Mouse (Mus musculus) T-helper 2 cell (primary cell): ENCODE results near the gene Mif4gd.

Source experiments
- in situ Hi-C: fragments of 300-600 bp; cut with MboI, MseI; formaldehyde crosslinking; loops from one replicate; pipeline ENCODE4 v1.15.1; 2025; ENCODE audit warnings: high pct_unique_total_duplicates

Gene Mif4gd

DNA sequence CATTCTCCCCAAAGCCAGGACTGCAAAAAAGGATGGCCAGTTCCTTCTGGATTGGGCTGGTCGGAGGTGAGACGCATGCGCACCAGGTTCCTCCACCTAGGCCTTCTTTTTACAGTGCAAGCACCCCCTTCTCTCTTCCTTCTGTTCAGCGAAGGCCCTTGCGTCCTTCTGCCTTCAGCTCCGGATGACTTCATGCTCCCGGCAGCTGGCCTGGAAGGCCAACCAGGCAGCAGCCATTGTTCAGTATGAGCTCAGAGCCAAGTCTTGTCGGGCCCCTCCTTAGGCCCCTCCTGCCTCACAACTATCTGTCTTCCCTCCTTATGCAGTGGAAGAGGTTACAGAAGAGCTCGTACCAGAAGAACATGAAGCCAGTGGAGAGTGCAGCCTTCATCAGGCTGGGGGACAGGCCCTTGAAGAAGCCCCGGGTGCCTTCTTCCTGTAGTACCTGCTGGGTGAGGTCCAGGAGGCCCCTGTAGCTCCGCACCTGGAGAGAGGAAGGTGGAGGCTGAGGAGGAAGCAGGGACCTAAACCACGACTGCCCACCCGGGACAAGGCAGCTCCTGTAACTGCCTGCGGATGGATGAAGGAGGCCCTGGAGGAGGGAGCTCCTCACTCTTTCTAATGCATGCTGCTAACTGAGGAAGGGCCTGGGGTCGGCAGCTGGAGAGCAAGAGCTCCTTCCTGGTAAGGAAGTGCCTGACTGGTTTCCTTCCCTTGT, 2.5 kb upstream of the Mif4gd start:
- in situ Hi-C loops, result no loop called here

DNA sequence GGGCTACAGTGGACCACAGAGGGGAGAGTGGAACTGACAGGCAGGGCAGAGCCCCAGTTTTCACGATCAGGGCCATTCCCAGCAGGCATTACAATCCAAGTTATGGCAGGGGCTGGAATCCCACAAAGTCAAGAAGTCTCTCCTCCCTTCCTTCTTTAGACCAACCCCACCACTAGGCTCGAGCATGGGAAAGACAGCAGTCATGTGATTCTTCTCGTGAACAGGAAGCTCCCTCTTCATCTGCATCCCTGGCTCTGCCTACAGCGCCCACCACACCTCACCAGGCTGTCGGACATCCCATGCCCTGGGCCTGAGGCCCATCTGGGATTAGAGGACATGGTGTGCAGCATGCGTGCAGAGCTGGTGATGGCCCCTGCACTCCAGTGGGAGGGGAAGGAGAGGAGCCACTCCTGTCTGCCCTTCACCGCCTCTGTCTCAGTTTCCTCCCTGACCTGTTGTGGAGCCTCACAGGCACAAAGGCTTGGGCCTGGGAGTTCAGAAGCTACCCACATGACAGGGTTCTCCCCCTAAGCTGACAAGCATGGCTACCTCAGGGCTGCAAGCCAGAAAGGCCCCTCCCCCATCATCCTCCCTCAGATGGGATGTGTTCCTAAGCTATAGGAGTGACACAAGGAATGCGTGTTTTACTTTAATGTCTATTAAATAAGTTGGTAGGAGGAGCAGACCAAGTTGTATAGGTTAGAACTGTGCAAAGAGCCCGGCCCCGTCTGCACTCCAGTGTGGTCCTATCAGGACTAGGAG, 1.8 kb upstream of the Mif4gd start:
- in situ Hi-C loops, result no loop called here

DNA sequence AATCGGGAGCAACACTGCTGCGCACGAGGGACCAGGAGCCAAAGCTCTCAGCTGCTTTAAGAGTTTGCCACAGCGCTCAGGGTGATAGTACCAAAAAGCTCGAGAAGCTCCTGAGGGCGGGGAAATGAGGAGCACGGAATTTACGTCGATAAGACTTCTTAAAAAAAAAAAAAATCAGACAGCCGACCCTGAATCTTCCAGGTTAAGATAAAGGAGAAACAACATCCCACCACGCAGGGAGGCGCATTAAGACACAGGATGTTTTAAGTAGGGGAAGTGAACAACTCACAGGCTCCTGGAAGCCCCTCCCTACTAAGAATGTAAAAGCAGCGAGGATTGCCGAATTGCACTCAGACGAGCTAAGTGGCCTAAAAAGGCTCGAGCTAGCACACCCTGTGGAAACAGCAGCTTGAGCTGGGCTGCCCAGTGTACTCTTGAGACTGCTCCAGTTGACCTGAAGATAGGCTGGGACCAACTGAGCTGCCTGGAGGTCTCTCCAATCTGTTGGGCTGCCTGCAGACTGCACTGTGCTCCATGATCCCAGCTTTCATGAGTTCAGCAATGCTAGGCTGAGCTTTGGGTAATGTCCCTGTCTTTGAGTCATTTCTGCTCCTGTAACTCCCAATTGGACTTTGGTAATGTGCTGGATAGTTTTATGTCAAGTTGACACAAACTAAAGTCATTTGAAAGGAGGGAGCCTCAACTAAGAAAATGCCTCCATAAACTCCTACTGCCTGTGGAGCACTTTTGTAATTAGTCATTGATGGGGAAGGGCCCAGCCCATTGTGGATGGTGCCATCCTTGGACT, 573 bp upstream of the Mif4gd start:
- in situ Hi-C loops, result no loop called here

GRCm38 (mm10) chr11:115612059-115612409, 735 bp downstream of the Mif4gd start:
- in situ Hi-C loops, result no loop called here

DNA sequence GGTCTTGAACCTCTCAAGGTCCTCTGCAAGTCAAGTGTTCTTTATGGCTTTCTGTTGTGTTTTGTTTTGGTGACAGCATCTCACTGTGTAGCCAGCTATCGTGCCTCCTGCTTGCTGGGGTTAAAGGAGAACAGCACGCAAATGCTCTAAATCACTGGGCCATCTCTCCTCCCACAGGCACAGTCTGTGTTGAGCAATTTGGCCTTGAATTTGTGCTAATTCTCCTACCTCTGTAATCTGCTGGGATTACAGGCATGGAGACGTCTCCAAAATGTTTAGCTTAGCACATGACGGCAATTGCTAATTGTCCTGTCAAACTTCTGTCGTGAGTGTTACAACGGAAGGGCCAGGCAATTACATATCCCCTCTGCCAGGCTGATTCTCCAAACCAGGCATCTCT, 1.6 kb downstream of the Mif4gd start:
- in situ Hi-C loops, result no loop called here

- in situ Hi-C loops, result no loop called here
Measured at GRCm38 (mm10) chr11:115609576-115609975, 3.2 kb downstream of the Mif4gd start.

GRCm38 (mm10) chr11:115608421-115609399, 4.1 kb downstream of the Mif4gd start:
- in situ Hi-C loops, result no loop called here

GRCm38 (mm10) chr11:115606733-115607132, 6.0 kb downstream of the Mif4gd start:
- in situ Hi-C loops, result no loop called here

- in situ Hi-C loops, result no loop called here
Measured at GRCm38 (mm10) chr11:115604304-115604696, 8.5 kb downstream of the Mif4gd start.

GRCm38 (mm10) chr11:115603476-115604303, 9.1 kb downstream of the Mif4gd start, which contains the start of the genes Mrps7 and Gga3:
Gene Mrps7, plus strand, starts transcription at chr11:115603925.
Gene Gga3, minus strand, starts transcription at chr11:115604051.
- in situ Hi-C loops, result no loop called here

DNA sequence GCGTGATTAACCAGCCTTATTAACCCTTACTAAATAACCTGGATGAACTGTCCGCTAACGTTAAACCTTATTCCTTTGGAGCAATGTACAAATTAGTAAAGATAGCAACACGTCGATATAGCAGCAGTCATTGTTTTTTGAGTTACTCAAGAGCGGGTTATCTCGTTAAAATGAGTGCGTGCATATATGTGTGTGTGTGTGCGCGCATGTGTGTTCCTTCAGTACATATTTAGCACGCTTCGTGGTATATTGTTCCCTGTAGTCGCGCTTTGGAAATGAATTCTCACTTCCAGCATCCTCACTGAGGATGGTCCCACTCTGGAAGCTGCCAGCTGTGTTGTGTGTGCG, 9.7 kb downstream of the Mif4gd start:
- in situ Hi-C loops, result no loop called here

GRCm38 (mm10) chr11:115601174-115601573, 11.6 kb downstream of the Mif4gd start:
- in situ Hi-C loops, result no loop called here

DNA sequence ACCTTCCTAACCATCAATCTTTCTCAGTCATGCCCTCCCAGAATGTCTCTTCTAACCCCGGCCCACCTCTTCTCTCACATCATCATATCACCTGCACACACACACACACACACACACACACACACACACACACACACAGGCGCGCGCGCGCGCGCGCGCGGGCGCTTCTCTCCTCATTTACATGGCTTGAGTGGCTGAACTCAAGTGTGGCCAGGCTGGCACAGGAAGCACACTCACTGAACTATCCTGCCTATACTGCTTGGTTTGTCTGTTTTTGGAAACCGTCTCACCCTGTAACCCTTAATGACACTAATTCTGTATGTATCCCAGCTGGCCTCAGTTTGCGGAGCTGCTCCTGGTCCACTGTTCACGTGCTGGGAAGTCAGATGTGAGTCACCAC, 12.0 kb downstream of the Mif4gd start:
- in situ Hi-C loops, result no loop called here

GRCm38 (mm10) chr11:115599722-115600121, 13.0 kb downstream of the Mif4gd start:
- in situ Hi-C loops, result no loop called here

- in situ Hi-C loops, result no loop called here
Measured at GRCm38 (mm10) chr11:115598309-115598708, 14.5 kb downstream of the Mif4gd start.

GRCm38 (mm10) chr11:115595209-115595608, 17.6 kb downstream of the Mif4gd start:
- in situ Hi-C loops, result no loop called here

GRCm38 (mm10) chr11:115590526-115591075, 22.2 kb downstream of the Mif4gd start:
- in situ Hi-C loops, result no loop called here

GRCm38 (mm10) chr11:115587984-115588383, 24.8 kb downstream of the Mif4gd start:
- in situ Hi-C loops, result no loop called here

GRCm38 (mm10) chr11:115586403-115586802, 26.4 kb downstream of the Mif4gd start:
- in situ Hi-C loops, result no loop called here

- in situ Hi-C loops, result no loop called here
Measured at GRCm38 (mm10) chr11:115585573-115586100, 27.1 kb downstream of the Mif4gd start.
